Mouse (Mus musculus): ENCODE data around the gene Gsta2. TPM values are rescaled to one million over a fixed set of nuclear protein-coding genes. Genes with fewer than 3 reads are reported as not detected.
"Not testable (repeated sequence)": the region's sequence is repeated elsewhere in the genome, so short reads cannot be mapped to it uniquely, and the experiment has no call there.

Gene Gsta2
- polyA plus RNA-seq, 1 experiment from 2014 or later = not detected

- DNase-seq (ENCODE audit: low spot score); H3K4me2 ChIP-seq (ENCODE audit: low read depth); H3K36me3 ChIP-seq (ENCODE audit: control insufficient read depth, insufficient read depth, low read length); H3K9me3 ChIP-seq (ENCODE audit: control insufficient read depth, low read length); H3K4me1 ChIP-seq (ENCODE audit: control insufficient read depth, insufficient read depth, low read length); H3K27me3 ChIP-seq (ENCODE audit: control insufficient read depth, insufficient read depth, low read length); H3K4me3 ChIP-seq (ENCODE audit: low read depth, low read length); ATAC-seq (ENCODE audit: insufficient read depth, low FRiP score, low TSS enrichment); H3K9ac ChIP-seq (ENCODE audit: low read length); H3K27ac ChIP-seq (ENCODE audit: low read depth, low read length): not testable (repeated sequence)
- 89% methylated on average over 1 of the region's 1 CpGs for WGBS
Measured at GRCm38 (mm10) chr9:78299143-78299542, 56.4 kb downstream of the Gsta2 start.

GRCm38 (mm10) chr9:78298232-78298631, 57.4 kb downstream of the Gsta2 start:
- no peak overlapping the region for H3K4me3 ChIP-seq (ENCODE audit: low read depth, low read length)
- no peak overlapping the region for H3K27ac ChIP-seq (ENCODE audit: low read depth, low read length)
- no peaks in the 10 kb centered on the region for H3K9me3 ChIP-seq (ENCODE audit: control insufficient read depth, low read length)
- no peak for ATAC-seq (ENCODE audit: insufficient read depth, low FRiP score, low TSS enrichment)
- no peak for DNase-seq (ENCODE audit: low spot score)
- no peaks in the 10 kb centered on the region for H3K4me1 ChIP-seq (ENCODE audit: control insufficient read depth, insufficient read depth, low read length)
- no peaks in the 10 kb centered on the region for H3K27me3 ChIP-seq (ENCODE audit: control insufficient read depth, insufficient read depth, low read length)
- 77% methylated on average over 1 of the region's 1 CpGs for WGBS
- no peak overlapping the region for H3K9ac ChIP-seq (ENCODE audit: low read length)
- no peaks in the 10 kb centered on the region for H3K36me3 ChIP-seq (ENCODE audit: control insufficient read depth, insufficient read depth, low read length)
- no peak overlapping the region for H3K4me2 ChIP-seq (ENCODE audit: low read depth)

- ATAC-seq (ENCODE audit: insufficient read depth, low FRiP score, low TSS enrichment) = not testable (repeated sequence)
Measured at GRCm38 (mm10) chr9:78296089-78296488, 59.5 kb downstream of the Gsta2 start.

GRCm38 (mm10) chr9:78294781-78295180, 60.8 kb downstream of the Gsta2 start:
- not testable (repeated sequence) for H3K9ac ChIP-seq (ENCODE audit: low read length); H3K4me1 ChIP-seq (ENCODE audit: control insufficient read depth, insufficient read depth, low read length); H3K36me3 ChIP-seq (ENCODE audit: control insufficient read depth, insufficient read depth, low read length); H3K27ac ChIP-seq (ENCODE audit: low read depth, low read length); ATAC-seq (ENCODE audit: insufficient read depth, low FRiP score, low TSS enrichment); H3K27me3 ChIP-seq (ENCODE audit: control insufficient read depth, insufficient read depth, low read length); H3K4me2 ChIP-seq (ENCODE audit: low read depth); DNase-seq (ENCODE audit: low spot score); H3K9me3 ChIP-seq (ENCODE audit: control insufficient read depth, low read length); H3K4me3 ChIP-seq (ENCODE audit: low read depth, low read length)
- 76% methylated on average over 4 of the region's 7 CpGs for WGBS

More at GRCm38 (mm10) chr9:78296089-78296488, 59.5 kb downstream of the Gsta2 start:
- peak; percentile 65 for DNase-seq (ENCODE audit: low spot score)
- not testable (repeated sequence) for H3K4me2 ChIP-seq (ENCODE audit: low read depth); H3K27me3 ChIP-seq (ENCODE audit: control insufficient read depth, insufficient read depth, low read length); H3K9ac ChIP-seq (ENCODE audit: low read length); H3K4me3 ChIP-seq (ENCODE audit: low read depth, low read length); H3K36me3 ChIP-seq (ENCODE audit: control insufficient read depth, insufficient read depth, low read length); H3K27ac ChIP-seq (ENCODE audit: low read depth, low read length); H3K9me3 ChIP-seq (ENCODE audit: control insufficient read depth, low read length); H3K4me1 ChIP-seq (ENCODE audit: control insufficient read depth, insufficient read depth, low read length)
- 18% methylated on average over 6 of the region's 6 CpGs for WGBS

- not testable (repeated sequence) for H3K27ac ChIP-seq (ENCODE audit: low read depth, low read length); H3K4me1 ChIP-seq (ENCODE audit: control insufficient read depth, insufficient read depth, low read length); H3K9ac ChIP-seq (ENCODE audit: low read length); H3K4me3 ChIP-seq (ENCODE audit: low read depth, low read length); H3K27me3 ChIP-seq (ENCODE audit: control insufficient read depth, insufficient read depth, low read length); H3K4me2 ChIP-seq (ENCODE audit: low read depth); H3K36me3 ChIP-seq (ENCODE audit: control insufficient read depth, insufficient read depth, low read length); DNase-seq (ENCODE audit: low spot score); H3K9me3 ChIP-seq (ENCODE audit: control insufficient read depth, low read length); ATAC-seq (ENCODE audit: insufficient read depth, low FRiP score, low TSS enrichment)
- 79% methylated on average over 1 of the region's 1 CpGs for WGBS
Measured at GRCm38 (mm10) chr9:78293683-78294082, 61.9 kb downstream of the Gsta2 start.

GRCm38 (mm10) chr9:78292462-78292861, 63.1 kb downstream of the Gsta2 start:
- H3K36me3 ChIP-seq (ENCODE audit: control insufficient read depth, insufficient read depth, low read length); H3K27me3 ChIP-seq (ENCODE audit: control insufficient read depth, insufficient read depth, low read length); H3K4me3 ChIP-seq (ENCODE audit: low read depth, low read length); H3K4me1 ChIP-seq (ENCODE audit: control insufficient read depth, insufficient read depth, low read length); H3K4me2 ChIP-seq (ENCODE audit: low read depth); ATAC-seq (ENCODE audit: insufficient read depth, low FRiP score, low TSS enrichment); H3K9me3 ChIP-seq (ENCODE audit: control insufficient read depth, low read length); H3K27ac ChIP-seq (ENCODE audit: low read depth, low read length); DNase-seq (ENCODE audit: low spot score); H3K9ac ChIP-seq (ENCODE audit: low read length): not testable (repeated sequence)
- WGBS = 90% methylated on average over 8 of the region's 8 CpGs

- not testable (repeated sequence) for H3K4me2 ChIP-seq (ENCODE audit: low read depth); DNase-seq (ENCODE audit: low spot score); H3K4me3 ChIP-seq (ENCODE audit: low read depth, low read length); H3K4me1 ChIP-seq (ENCODE audit: control insufficient read depth, insufficient read depth, low read length); H3K9me3 ChIP-seq (ENCODE audit: control insufficient read depth, low read length); ATAC-seq (ENCODE audit: insufficient read depth, low FRiP score, low TSS enrichment); H3K9ac ChIP-seq (ENCODE audit: low read length); H3K27ac ChIP-seq (ENCODE audit: low read depth, low read length); H3K36me3 ChIP-seq (ENCODE audit: control insufficient read depth, insufficient read depth, low read length); H3K27me3 ChIP-seq (ENCODE audit: control insufficient read depth, insufficient read depth, low read length)
- WGBS = 92% methylated on average over 3 of the region's 3 CpGs
Measured at GRCm38 (mm10) chr9:78289723-78290122, 65.9 kb downstream of the Gsta2 start, which contains the start of gene Gm10639. Gm10639 (plus strand) TSS chr9:78289923.

- H3K4me1 ChIP-seq (ENCODE audit: control insufficient read depth, insufficient read depth, low read length); H3K4me2 ChIP-seq (ENCODE audit: low read depth); H3K9me3 ChIP-seq (ENCODE audit: control insufficient read depth, low read length); H3K4me3 ChIP-seq (ENCODE audit: low read depth, low read length); DNase-seq (ENCODE audit: low spot score); H3K9ac ChIP-seq (ENCODE audit: low read length); H3K27me3 ChIP-seq (ENCODE audit: control insufficient read depth, insufficient read depth, low read length); H3K27ac ChIP-seq (ENCODE audit: low read depth, low read length); ATAC-seq (ENCODE audit: insufficient read depth, low FRiP score, low TSS enrichment); H3K36me3 ChIP-seq (ENCODE audit: control insufficient read depth, insufficient read depth, low read length): not testable (repeated sequence)
- 76% methylated on average over 1 of the region's 1 CpGs for WGBS
Measured at GRCm38 (mm10) chr9:78289063-78289462, 66.5 kb downstream of the Gsta2 start.

- not testable (repeated sequence) for H3K4me2 ChIP-seq (ENCODE audit: low read depth); ATAC-seq (ENCODE audit: insufficient read depth, low FRiP score, low TSS enrichment); H3K36me3 ChIP-seq (ENCODE audit: control insufficient read depth, insufficient read depth, low read length); H3K9me3 ChIP-seq (ENCODE audit: control insufficient read depth, low read length); H3K27ac ChIP-seq (ENCODE audit: low read depth, low read length); H3K4me1 ChIP-seq (ENCODE audit: control insufficient read depth, insufficient read depth, low read length); H3K4me3 ChIP-seq (ENCODE audit: low read depth, low read length); H3K9ac ChIP-seq (ENCODE audit: low read length); H3K27me3 ChIP-seq (ENCODE audit: control insufficient read depth, insufficient read depth, low read length); DNase-seq (ENCODE audit: low spot score)
- 83% methylated on average over 4 of the region's 4 CpGs for WGBS
Measured at GRCm38 (mm10) chr9:78282002-78282711, 73.4 kb downstream of the Gsta2 start.
